Mouse (Mus musculus): ENCODE measurements at regions not wholly inside any gene's neighbourhood (a gene's known extent, or its start where the extent isn't known, plus 50 kb on each side); places are given as distances from the start of the nearest gene placed in this dataset.

- TF ChIP-seq CTCF (IDR thresholded peaks at IDR 0.05 in 2 of 3, conservative IDR thresholded peaks at IDR 0.05 in 1 of 3; ENCODE audit: control insufficient read depth in 1 of 3, insufficient read depth in 1 of 3, low read depth in 2 of 3, low read length in 3 of 3, poor library complexity in 1 of 3, severe bottlenecking in 1 of 3) (no peak), ETS1 (IDR thresholded peaks at IDR 0.05; ENCODE audit: low read depth, low read length) (no peak), MAX (IDR thresholded peaks at IDR 0.05; ENCODE audit: low read length) (no peak), POLR2A (IDR thresholded peaks at IDR 0.05; ENCODE audit: control insufficient read depth in 1 of 2, insufficient read depth in 1 of 2, low read depth in 1 of 2, low read length in 2 of 2, poor library complexity in 1 of 2) (no peak), ZMIZ1 (IDR thresholded peaks at IDR 0.05; ENCODE audit: low read depth, low read length) (no peak), MAZ (IDR thresholded peaks at IDR 0.05; ENCODE audit: low read depth, low read length) (no peak), ELF1 (IDR thresholded peaks at IDR 0.05; ENCODE audit: low read depth, low read length) (no peak), ZC3H11A (IDR thresholded peaks at IDR 0.05; ENCODE audit: low read depth, low read length) (no peak), USF2 (IDR thresholded peaks at IDR 0.05; ENCODE audit: borderline replicate concordance in 1 of 2, insufficient read depth in 1 of 2, low read depth in 1 of 2, low read length in 2 of 2) (no peak)
Observed at GRCm38 (mm10) chr6:6303767-6304166, 86.8 kb upstream of the Slc25a13 start.

Measured in MEL (cell line).